Mouse (Mus musculus) lung, adult 2 months (tissue): ENCODE results near the gene Trip10.

ENCODE experiments used
- CTCF ChIP-seq: fragments of 200-500 bp; IDR thresholded peaks from 2 replicates; pipeline ENCODE4 v1.5.1; 2011; ENCODE audit warnings: mild to moderate bottlenecking, low read length, control low read depth; ENCODE audit not compliant: insufficient read depth
- POLR2A ChIP-seq: fragments of 200-500 bp; IDR thresholded peaks from 2 replicates; pipeline ENCODE4 v1.6.1; 2011; ENCODE audit warnings: low read depth, mild to moderate bottlenecking, control low read depth, low read length, borderline replicate concordance; ENCODE audit errors: extremely low read depth

GRCm38 (mm10) chr17:57214676-57215387 is 34.4 kb upstream of the Trip10 start:
- no peak for TF ChIP-seq CTCF
- no peak for TF ChIP-seq POLR2A
